Mouse (Mus musculus) embryonic facial prominence, embryonic 10.5 days (tissue): ENCODE measurements around the gene Gm27029. TPM values are rescaled to one million over a fixed set of nuclear protein-coding genes. Genes with fewer than 3 reads are reported as not detected.

ENCODE experiments used
- DNase-seq: peaks from one replicate; pipeline ENCODE4 v3.0.0-alpha.2; 2017; ENCODE audit warnings: low spot score
- H3K27ac ChIP-seq: fragments of 300-500 bp; sonication (generic); replicated peaks from 2 replicates; pipeline ENCODE4 v1.5.1; 2016; ENCODE audit warnings: mild to moderate bottlenecking
- H3K27me3 ChIP-seq: fragments of 300-500 bp; sonication (generic); replicated peaks from 2 replicates; pipeline ENCODE4 v1.6.1; 2016; ENCODE audit warnings: low read depth, mild to moderate bottlenecking; ENCODE audit not compliant: poor library complexity, severe bottlenecking
- H3K36me3 ChIP-seq: fragments of 300-500 bp; sonication (generic); replicated peaks from 2 replicates; pipeline ENCODE4 v1.6.1; 2016; ENCODE audit warnings: mild to moderate bottlenecking, moderate library complexity
- H3K4me1 ChIP-seq: fragments of 300-500 bp; sonication (generic); 2 replicates; pipeline ENCODE4 v1.6.1; 2016
- H3K4me3 ChIP-seq: fragments of 300-500 bp; sonication (generic); 2 replicates; pipeline ENCODE4 v1.5.1; 2016; ENCODE audit warnings: mild to moderate bottlenecking, moderate library complexity
- H3K9me3 ChIP-seq: fragments of 300-500 bp; sonication (generic); 2 replicates; pipeline ENCODE4 v1.6.1; 2016; ENCODE audit warnings: mild to moderate bottlenecking
- WGBS: fragments of 180-500 bp; shearing (Covaris S2); methylation state at CpG from one replicate; pipeline ENCODE4 v1.1.7; 2016; 5-methylcytosine and 5-hydroxymethylcytosine counted together
- polyA plus RNA-seq: library from polyadenylated mRNA; unstranded; fragments of >200 nt; fragmentation: Nextera tagmentation; extraction: Ambion mirVana; gene quantifications from 2 replicates; pipeline ENCODE4 v1.2.1, GENCODE M21; 2016

Gene Gm27029
- polyA plus RNA-seq, 1 experiment from 2014 or later, result 13.1 TPM

DNA sequence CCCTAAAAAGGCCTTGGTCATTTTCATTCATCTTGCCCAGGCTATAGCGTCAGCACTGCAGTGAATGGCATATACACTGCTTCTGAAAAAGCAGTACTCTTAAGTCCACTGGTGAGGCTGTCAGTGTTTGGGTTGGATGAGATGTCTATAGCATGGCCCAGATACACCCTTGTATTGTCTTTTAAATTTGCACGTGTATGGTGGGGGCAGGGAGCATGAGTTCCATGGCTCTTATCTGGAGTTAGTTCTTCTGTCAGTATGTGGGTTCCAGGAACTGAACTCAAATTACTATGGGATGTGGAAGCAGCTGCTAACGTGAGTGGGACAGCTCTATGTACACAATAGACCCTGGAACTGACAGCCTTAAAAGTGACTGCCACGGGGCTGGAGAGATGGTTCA lies 11.2 kb upstream of the Gm27029 start:
- DNase-seq, result no peak
- peaks cover 51% of the 10 kb centered on the region for H3K36me3 ChIP-seq
- H3K4me3 ChIP-seq, result no peak overlapping the region
- 88% methylated on average over 4 of the region's 4 CpGs for WGBS
- no peaks in the 10 kb centered on the region for H3K9me3 ChIP-seq
- no peaks in the 10 kb centered on the region for H3K4me1 ChIP-seq
- H3K27me3 ChIP-seq, result no peaks in the 10 kb centered on the region
- no peak overlapping the region for H3K27ac ChIP-seq

DNA sequence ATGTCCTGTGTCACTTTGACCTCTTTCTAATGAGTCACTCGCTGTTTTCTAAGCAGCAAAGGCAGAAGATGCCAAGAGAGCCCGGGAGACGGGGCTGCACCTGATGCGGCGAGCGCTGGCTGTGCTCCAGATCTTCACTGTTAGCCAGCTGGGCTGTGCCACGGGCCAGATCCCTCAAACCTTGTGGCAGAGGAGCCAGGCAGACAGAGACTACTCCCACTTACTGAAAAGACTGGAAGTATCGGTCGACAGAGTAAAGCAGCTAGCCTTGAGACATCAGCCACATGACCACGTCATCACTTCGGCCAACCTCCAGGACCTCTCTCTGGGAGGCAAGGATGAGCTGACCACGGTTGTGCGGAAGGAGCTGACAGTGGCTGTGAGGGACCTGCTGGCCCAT lies 8.8 kb upstream of the Gm27029 start:
- H3K9me3 ChIP-seq, result no peaks in the 10 kb centered on the region
- no peak overlapping the region for H3K4me3 ChIP-seq
- no peaks in the 10 kb centered on the region for H3K4me1 ChIP-seq
- 92% methylated on average over 13 of the region's 13 CpGs for WGBS
- peaks cover 69% of the 10 kb centered on the region for H3K36me3 ChIP-seq
- DNase-seq, result no peak
- no peak overlapping the region for H3K27ac ChIP-seq
- no peaks in the 10 kb centered on the region for H3K27me3 ChIP-seq

DNA sequence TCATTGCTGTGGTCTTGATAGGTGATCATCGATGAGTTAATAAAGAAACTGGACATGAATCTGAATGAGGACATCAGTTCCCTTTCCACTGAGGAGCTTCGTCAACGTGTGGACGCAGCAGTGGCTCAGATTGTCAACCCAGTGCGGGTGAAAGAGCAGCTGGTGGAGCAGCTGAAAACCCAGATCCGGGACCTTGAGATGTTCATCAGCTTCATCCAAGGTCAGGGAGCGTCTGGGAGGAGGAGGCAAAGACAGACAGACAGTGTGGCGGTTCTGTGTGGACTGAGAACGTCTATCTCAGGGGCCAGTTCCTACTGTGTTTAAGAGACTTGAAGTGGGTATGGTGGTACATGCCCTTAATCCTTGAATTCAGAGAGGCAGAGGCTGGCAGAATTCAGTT lies 6.7 kb upstream of the Gm27029 start:
- Histone ChIP-seq H3K36me3 (peaks cover 69% of the 10 kb centered on the region), H3K27ac (no peak overlapping the region), H3K4me1 (peaks cover 8% of the 10 kb centered on the region), H3K27me3 (no peaks in the 10 kb centered on the region), H3K9me3 (no peaks in the 10 kb centered on the region), H3K4me3 (no peak overlapping the region)
- DNase-seq, result no peak
- WGBS, result 91% methylated on average over 9 of the region's 9 CpGs

DNA sequence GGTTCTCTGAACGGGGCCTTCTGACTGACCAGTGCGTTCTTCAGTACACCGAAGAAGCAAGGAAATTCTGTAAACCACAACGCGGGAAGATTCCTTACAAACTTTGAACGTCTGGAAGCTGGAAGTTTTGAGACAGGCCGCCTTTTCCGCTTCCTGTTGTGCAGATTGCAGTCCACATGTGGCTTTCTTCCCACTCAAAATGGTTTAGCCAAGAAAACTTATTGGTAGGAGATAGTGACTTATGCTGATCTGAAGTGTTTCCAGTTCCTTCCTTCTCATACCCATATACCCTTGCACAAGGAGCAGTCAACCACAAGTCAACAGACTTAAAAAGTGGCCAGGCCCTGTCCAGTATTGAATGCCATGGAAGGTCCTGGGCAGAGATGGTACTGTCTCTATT lies 1.6 kb upstream of the Gm27029 start:
- H3K4me1 ChIP-seq, result peaks cover 31% of the 10 kb centered on the region
- H3K9me3 ChIP-seq, result no peaks in the 10 kb centered on the region
- no peak overlapping the region for H3K27ac ChIP-seq
- peaks cover 21% of the 10 kb centered on the region for H3K36me3 ChIP-seq
- 67% methylated on average over 8 of the region's 8 CpGs for WGBS
- H3K4me3 ChIP-seq, result peak overlapping the region; percentile 100
- no peaks in the 10 kb centered on the region for H3K27me3 ChIP-seq
- DNase-seq, result no peak

DNA sequence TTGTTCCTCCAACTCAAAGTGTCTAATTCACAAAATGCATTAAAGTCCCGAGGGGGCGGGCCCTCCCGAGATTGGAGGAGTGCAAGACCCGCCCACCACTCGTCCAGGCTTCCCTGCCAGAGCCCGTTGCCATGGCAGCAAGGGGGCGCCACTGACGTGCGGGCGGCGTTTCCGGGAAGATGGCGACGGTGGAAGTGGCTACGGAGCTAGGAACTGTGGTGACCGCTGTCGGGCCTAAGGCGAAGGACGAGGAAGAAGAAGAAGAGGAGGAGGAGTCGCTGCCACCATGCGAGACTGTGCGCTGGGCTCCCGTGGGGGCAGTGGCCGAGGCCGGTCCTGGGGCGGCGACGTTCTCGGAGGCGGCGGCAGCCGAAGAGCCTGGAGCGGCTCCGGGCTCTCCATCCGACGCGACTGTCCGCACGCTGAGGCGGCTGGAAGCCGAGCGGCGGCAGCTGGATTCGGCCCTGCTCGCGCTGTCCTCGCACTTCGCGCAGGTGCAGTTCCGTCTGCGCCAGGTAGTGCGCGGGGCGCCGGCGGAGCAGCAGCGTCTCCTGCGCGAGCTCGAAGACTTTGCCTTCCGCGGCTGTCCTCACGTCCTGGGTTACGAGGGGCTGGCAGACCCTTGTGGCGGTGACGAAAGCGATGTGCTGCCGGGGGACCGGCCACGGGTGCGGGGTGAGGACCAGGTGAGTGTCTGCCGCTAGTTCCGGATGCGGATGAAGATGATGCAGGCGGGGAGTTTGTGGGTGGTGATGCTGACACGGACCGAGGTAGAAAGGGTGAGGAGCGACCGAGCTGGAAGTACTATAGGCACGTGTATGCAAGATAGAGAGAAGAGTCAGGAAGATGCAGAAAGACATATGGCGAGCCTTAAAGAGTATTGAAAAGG lies 573 bp upstream of the Gm27029 start, which contains the start of the genes Rundc1 and Ptges3l:
Gene Rundc1 (plus strand): TSS at position 161 of the 889 bp plus-strand sequence.
Gene Ptges3l (minus strand): TSS at position 409 of the 889 bp plus-strand sequence.
- H3K9me3 ChIP-seq, result no peaks in the 10 kb centered on the region
- DNase-seq, result peak; percentile 99
- under 1% methylated on average over 81 of the region's 81 CpGs for WGBS

DNA sequence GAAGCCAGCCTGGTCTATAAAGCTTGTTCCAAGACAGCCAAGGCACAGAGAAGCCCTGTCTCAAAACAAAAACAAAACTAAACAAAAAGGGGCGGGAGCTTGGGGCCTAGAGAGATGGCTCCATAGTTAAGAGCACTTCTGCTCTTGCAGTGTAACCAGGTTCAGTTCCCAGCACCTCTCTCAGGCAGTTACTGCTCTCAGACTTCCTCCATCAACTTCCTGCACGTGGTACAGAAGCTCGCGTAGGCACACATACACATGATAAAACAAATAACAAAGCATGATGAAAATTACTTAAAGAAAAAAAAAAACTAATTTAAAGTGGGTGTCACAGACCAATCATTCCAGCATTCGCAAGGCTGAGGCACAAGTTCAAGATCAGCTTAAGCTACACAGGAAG lies 4.4 kb downstream of the Gm27029 start:
- Histone ChIP-seq H3K9me3 (no peaks in the 10 kb centered on the region), H3K27ac (no peak overlapping the region), H3K27me3 (no peaks in the 10 kb centered on the region), H3K4me3 (no peak overlapping the region), H3K36me3 (no peaks in the 10 kb centered on the region), H3K4me1 (peaks cover 22% of the 10 kb centered on the region)
- WGBS, result 88% methylated on average over 5 of the region's 5 CpGs
- no peak for DNase-seq

More for the DNA sequence above, 573 bp upstream of the Gm27029 start, which contains the start of the genes Rundc1 and Ptges3l:
- peaks cover 31% of the 10 kb centered on the region for H3K4me1 ChIP-seq
- H3K27me3 ChIP-seq, result no peaks in the 10 kb centered on the region
- H3K27ac ChIP-seq, result peak within 1 kb of the TSS; percentile 84
- peak within 1 kb of the TSS; percentile 100 for H3K4me3 ChIP-seq
- peaks cover 11% of the 10 kb centered on the region for H3K36me3 ChIP-seq

DNA sequence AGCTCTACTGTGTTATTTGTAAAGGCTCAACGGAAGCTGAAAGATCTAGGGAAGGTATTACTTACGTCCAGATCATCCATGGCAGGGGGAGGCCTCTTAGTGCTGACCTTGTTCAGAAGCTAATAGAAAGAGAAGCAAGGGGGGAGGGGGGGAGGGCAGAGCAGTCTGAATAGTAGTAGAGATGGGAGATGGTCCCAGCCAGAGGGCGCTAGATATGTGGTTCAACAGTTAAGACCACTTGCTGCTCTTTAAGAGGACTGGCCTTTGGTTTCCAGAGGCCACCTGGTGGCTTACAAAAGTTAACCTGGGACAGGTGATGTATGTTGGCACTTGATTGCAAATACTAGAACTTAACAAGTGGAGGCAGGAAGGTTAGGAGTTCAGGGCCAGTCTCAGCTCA lies 5.0 kb downstream of the Gm27029 start:
- Histone ChIP-seq H3K4me1 (peaks cover 21% of the 10 kb centered on the region), H3K9me3 (no peaks in the 10 kb centered on the region), H3K27ac (no peak overlapping the region), H3K27me3 (no peaks in the 10 kb centered on the region), H3K36me3 (peaks cover 3% of the 10 kb centered on the region; the same call in 1 of the 2 replicates), H3K4me3 (no peak overlapping the region)
- no peak for DNase-seq
- 26% methylated on average over 3 of the region's 3 CpGs for WGBS

DNA sequence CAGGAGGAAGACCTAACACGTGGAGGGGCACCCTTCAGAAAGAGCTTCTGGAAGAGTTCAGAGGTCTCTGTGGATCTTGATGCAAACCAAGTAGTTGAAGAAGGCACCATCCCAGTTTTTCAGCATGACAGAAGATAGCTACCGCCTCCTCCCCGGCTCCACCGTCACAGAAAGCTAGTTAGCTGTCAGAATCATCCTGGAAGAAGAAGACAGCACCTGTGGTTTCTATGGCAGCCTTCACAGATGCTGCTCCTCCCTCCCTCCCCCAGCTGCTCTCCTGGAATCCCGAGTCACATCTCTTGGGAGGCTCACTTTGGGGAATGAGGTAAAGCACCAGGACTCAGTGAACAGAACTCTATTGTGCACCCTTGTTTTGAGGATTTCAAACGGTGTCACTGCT lies 5.6 kb downstream of the Gm27029 start:
- WGBS, result 56% methylated on average over 6 of the region's 6 CpGs
- Histone ChIP-seq H3K27ac (no peak overlapping the region), H3K4me3 (no peak overlapping the region), H3K36me3 (peaks cover 6% of the 10 kb centered on the region), H3K4me1 (peaks cover 16% of the 10 kb centered on the region), H3K9me3 (no peaks in the 10 kb centered on the region), H3K27me3 (no peaks in the 10 kb centered on the region)
- DNase-seq, result no peak

DNA sequence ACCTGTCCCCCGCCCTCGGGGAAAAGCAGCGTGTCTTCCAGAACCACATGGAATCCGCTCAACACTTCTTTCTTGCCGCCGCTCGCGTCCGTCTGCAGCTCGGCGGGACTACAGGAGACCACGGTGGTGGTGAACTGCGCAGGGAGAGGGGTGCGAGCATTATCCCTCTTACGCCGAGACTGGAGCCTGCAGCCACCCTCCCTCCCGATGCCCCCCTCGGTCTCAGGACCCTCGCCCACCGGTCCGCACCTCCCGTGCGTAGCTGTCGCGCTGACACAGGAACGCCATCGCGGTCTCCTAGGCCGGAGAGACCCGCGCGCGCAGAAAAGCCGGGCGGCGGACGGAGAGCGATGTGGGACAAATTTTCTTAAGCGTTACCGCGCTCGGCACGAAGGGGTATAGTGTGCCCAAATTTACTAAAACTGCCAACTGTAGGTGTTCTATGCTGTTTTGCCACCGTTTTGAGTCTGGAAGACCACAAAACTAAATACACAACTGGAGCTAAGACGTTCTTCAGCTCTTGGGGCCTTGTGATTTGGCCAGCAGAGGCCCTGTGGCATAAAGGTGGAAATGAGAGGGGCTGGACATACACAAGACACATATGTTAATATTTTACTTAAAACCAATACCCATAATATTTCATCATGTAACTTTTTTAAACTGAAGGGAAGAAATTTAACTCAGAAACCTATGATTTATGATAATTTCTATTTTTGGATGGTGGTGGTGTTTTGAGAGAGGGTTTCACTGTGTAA lies 7.3 kb downstream of the Gm27029 start, which contains the start of gene Aarsd1:
Gene Aarsd1 (minus strand): TSS at position 515 of the 755 bp plus-strand sequence.
- Histone ChIP-seq H3K4me1 (peaks cover 11% of the 10 kb centered on the region), H3K9me3 (no peaks in the 10 kb centered on the region)

DNA sequence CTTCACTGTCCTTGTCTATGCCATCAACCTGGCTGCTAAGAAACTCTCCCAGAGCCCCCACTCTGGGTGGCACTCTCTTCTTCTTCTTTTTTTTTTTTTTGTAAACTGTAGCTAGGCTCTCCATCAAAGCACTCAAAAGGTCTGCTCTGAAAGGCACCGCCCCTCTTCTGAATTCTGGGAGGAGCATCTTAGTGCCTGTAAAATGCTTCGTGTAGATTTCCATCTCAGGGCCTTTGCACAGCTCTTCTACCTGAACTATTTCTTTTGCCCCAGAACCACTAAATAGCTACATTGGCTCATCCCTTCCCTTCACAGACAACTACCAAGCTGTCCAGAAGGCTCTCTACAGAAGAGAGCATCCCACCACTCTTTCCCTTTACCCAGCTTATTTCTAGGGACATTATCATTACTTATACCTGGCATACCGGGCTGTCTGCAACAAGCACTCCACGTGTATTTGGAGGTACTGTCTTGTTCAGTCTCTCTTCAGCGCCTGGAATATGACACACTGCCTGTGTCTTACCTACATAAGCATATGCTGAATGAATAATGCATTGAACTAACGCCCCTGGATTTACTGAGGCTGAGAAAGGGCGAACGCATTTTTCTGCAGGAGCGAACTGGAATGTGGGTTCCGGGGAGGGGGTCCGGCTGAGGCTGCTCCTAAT lies 8.0 kb downstream of the Gm27029 start:
- peak overlapping the region; percentile 95 for H3K27ac ChIP-seq
- 2% methylated on average over 11 of the region's 11 CpGs for WGBS
- no peaks in the 10 kb centered on the region for H3K9me3 ChIP-seq
- H3K4me1 ChIP-seq, result peaks cover 11% of the 10 kb centered on the region
- H3K27me3 ChIP-seq, result no peaks in the 10 kb centered on the region
- peaks cover 30% of the 10 kb centered on the region for H3K36me3 ChIP-seq
- DNase-seq, result no peak
- H3K4me3 ChIP-seq, result peak overlapping the region; percentile 76

More for the DNA sequence above, 7.3 kb downstream of the Gm27029 start, which contains the start of gene Aarsd1:
- Histone ChIP-seq H3K36me3 (peaks cover 23% of the 10 kb centered on the region), H3K27me3 (no peaks in the 10 kb centered on the region), H3K27ac (peak within 1 kb of the TSS; percentile 95), H3K4me3 (peak within 1 kb of the TSS; percentile 76)
- peak; percentile 91 for DNase-seq
- under 1% methylated on average over 45 of the region's 45 CpGs for WGBS

DNA sequence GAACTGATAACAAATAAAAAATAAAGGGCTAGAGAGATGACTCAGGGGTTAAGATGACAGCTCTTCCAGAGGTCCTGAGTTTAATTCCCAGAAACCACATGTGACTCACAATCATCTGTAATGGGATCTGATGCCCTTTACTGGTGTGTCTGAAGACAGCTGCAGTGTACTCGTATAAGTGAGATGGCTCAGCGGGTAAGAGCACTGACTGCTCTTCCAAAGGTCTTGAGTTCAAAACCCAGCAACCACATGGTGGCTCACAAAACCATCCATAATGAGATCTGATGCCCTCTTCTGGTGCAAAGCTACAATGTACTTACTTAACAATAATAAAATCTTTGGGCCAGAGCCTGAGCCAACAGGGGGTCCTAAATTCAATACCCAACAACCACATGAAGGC lies 9.3 kb downstream of the Gm27029 start:
- Histone ChIP-seq H3K9me3 (no peaks in the 10 kb centered on the region), H3K36me3 (peaks cover 42% of the 10 kb centered on the region), H3K4me1 (peaks cover 11% of the 10 kb centered on the region), H3K27me3 (no peaks in the 10 kb centered on the region), H3K27ac (no peak overlapping the region), H3K4me3 (no peak overlapping the region)
- 89% methylated on average over 2 of the region's 2 CpGs for WGBS
- DNase-seq, result no peak

DNA sequence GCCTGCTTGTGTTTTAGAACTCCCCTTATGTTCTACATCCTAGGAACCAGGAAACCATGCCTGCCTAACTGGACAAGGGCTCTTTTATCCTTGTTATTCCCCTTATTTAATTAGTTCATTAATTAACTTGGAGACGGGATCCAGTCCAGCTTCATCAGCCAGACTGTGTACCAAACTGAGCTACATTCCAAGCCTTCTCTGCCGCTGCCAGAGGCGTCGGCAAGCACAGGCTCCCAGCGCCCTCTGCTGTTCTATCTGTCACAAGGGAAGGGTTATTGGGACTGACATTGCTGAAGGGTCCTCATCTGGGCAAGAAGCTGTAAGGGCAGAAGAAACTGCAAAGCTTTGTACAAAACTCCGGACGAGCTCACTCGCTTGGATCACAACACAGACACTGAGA lies 29.5 kb downstream of the Gm27029 start:
- Histone ChIP-seq H3K4me3 (no peak overlapping the region), H3K27me3 (no peaks in the 10 kb centered on the region), H3K36me3 (no peaks in the 10 kb centered on the region), H3K4me1 (no peaks in the 10 kb centered on the region), H3K9me3 (no peaks in the 10 kb centered on the region), H3K27ac (no peak overlapping the region)
- WGBS, result 8% methylated on average over 8 of the region's 8 CpGs
- peak; percentile 81 for DNase-seq
